Mouse (Mus musculus) bone marrow, adult 2 months (tissue): ENCODE data around the gene Cubn. TPM values are rescaled to one million over a fixed set of nuclear protein-coding genes. Genes with fewer than 3 reads are reported as not detected.

Source experiments
- H3K27ac ChIP-seq: fragments of 200-500 bp; 2 replicates; pipeline ENCODE4 v1.5.1; 2012; ENCODE audit warnings: low read depth, mild to moderate bottlenecking, control low read depth, inconsistent platforms, low read length; ENCODE audit not compliant: control insufficient read depth, poor library complexity, insufficient read depth
- H3K4me1 ChIP-seq: fragments of 200-500 bp; 2 replicates; pipeline ENCODE4 v1.6.1; 2011; ENCODE audit warnings: low read length; ENCODE audit not compliant: control insufficient read depth, insufficient read depth
- H3K4me3 ChIP-seq: fragments of 200-500 bp; replicated peaks from 2 replicates; pipeline ENCODE3; 2011; ENCODE audit warnings: mild to moderate bottlenecking, low read depth, low read length, control low read depth; ENCODE audit not compliant: control insufficient read depth
- CTCF ChIP-seq: fragments of 200-500 bp; IDR thresholded peaks from 2 replicates; pipeline ENCODE4 v1.5.1; 2011; ENCODE audit warnings: low read length, control low read depth; ENCODE audit not compliant: control insufficient read depth, insufficient read depth
- POLR2A ChIP-seq: fragments of 200-500 bp; IDR thresholded peaks from 2 replicates; pipeline ENCODE4 v1.6.1; 2011; ENCODE audit warnings: low read depth, mild to moderate bottlenecking, control low read depth, low read length, borderline replicate concordance; ENCODE audit not compliant: control insufficient read depth
- WGBS: fragments of 180-500 bp; shearing (Covaris S2); methylation state at CpG from one replicate; pipeline ENCODE4 v1.1.7; 2018; 5-methylcytosine and 5-hydroxymethylcytosine counted together
- polyA plus RNA-seq: library from polyadenylated mRNA; stranded (reverse); fragments of >200 nt; gene quantifications from 2 replicates; pipeline ENCODE4 v1.2.4, GENCODE M21; 2011; ENCODE audit warnings: low replicate concordance; ENCODE audit not compliant: missing spikeins, insufficient read depth, insufficient read length

The Cubn gene
- polyA plus RNA-seq, 1 experiment = 0.30 TPM

DNA sequence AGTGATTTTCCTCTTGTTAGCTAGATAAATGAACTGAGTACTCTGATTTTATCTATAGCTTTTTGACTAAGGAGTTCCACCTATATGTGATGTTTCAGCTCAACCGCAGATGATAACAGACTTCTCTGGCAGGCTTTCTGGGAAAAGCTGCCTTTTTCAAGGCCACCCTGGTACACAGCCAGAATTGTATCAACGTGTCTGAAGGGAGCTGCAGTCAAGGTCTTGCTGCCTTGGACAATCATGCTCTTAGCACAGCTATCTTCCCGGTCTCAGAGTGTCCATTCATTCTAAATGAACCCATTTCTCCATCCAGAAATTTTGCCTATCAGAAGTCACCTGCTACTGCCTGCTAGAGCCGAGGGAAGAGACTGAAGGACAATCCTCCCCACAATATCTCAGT lies 35.9 kb upstream of the Cubn start:
- no peak overlapping the region for H3K4me3 ChIP-seq
- no peak overlapping the region for H3K27ac ChIP-seq
- WGBS = 77% methylated on average over 4 of the region's 4 CpGs
- no peaks in the 10 kb centered on the region for H3K4me1 ChIP-seq
- TF ChIP-seq POLR2A (no peak), CTCF (no peak)

DNA sequence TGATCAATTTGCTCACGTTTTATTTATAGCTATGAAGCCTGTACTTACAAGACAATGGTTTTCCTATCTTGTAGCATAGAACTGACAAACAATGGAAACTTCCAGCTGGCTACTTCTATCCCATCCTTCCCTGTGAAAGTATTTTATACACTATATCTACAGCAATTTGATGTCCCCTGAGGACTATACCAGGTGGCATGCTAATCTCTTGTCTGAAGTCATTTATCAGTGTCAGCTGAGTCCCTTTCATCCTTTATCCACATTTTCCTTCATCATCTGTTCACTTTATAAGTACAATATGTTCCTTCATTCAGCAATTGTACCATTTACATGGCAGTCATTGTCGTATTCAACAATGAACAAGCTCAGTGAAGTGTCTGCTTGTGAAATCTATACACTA lies 35.5 kb upstream of the Cubn start:
- Histone ChIP-seq H3K4me1 (no peaks in the 10 kb centered on the region), H3K27ac (no peak overlapping the region), H3K4me3 (no peak overlapping the region)
- TF ChIP-seq POLR2A (no peak), CTCF (no peak)
- WGBS = 69% methylated on average over 2 of the region's 2 CpGs

DNA sequence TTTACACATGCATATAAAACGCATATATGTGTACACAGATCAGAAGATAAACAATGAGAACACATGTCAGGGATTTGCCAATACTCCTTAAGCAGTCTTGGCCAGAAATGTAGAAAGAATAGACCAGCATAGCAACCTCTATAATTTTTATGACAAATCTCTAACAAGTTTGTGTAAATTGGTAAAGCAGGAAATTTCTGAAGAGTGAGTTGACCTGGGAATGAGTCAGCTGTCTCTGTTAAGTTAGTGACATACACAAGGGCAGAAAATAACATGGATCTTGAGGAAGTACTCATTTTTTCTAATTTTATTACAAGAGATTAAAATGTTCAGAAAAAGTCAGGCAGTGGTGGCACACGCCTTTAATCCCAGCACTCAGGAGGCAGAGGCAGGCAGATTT lies 34.6 kb upstream of the Cubn start:
- Histone ChIP-seq H3K27ac (no peak overlapping the region), H3K4me1 (no peaks in the 10 kb centered on the region), H3K4me3 (no peak overlapping the region)
- WGBS = 68% methylated on average over 2 of the region's 2 CpGs
- no peak for TF ChIP-seq CTCF
- TF ChIP-seq POLR2A = no peak

DNA sequence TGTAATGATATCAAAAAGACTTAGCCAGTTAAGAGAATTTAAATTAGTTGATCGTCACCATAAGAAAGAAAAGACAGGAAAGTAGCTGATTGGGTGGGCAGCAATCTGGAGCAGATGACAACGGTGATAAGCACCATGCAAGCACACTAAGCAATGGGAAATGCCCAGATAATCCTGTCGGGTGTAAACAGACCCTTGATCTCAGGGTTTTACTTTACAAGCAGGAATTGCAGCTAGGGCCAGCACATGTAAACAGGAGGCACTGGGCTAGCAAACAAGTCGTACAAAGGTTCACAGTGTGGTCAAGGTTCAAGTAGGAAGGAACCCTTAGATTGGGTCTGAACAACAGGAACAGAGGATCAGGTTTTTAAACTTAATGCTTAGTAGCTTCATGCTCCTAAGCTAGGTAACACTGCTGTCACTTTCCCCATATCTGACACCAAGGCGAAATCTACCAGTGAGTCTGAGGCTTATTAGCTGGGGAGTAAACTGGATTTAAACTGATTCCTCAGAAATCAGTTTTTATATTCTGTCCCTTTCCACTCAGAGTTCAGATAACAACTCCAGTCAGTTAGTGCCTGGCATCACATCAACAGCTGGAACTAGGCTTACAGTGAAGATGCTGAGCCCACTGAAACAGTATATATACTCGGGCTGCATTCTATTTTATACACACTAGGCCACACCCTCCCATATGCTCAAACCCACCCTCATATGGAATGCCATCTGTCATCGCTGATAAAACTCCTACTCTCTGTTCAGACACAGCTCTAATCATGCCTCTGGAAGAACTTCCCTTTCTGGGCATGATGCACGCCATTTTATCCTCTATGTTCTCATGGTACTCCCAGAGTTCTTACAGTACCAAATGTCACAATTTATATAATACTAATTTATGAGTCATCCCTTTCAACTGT lies 32.2 kb upstream of the Cubn start:
- WGBS = 60% methylated on average over 8 of the region's 8 CpGs
- TF ChIP-seq CTCF (no peak), POLR2A (no peak)
- Histone ChIP-seq H3K4me1 (no peaks in the 10 kb centered on the region), H3K27ac (no peak overlapping the region), H3K4me3 (no peak overlapping the region)

DNA sequence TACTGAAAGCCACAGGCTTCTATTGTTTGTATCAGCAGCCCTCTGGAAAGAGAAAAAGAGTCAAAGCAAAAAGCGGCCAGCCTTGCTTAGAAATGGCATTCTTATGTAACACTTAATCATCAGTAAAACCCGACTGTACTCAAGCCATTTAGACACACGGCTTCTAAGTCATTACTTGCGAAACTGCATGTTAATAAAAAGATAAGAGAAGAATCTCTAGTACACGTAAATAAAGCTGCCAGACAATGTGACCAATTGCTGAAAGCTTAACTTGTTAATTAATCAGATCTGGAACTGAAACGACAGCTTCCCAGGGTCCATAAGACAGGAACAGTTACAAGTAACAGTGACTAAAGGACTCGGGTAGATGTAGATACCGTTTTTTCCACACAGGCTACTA lies 30.5 kb upstream of the Cubn start:
- H3K4me3 ChIP-seq = no peak overlapping the region
- no peak overlapping the region for H3K27ac ChIP-seq
- no peaks in the 10 kb centered on the region for H3K4me1 ChIP-seq
- 60% methylated on average over 8 of the region's 8 CpGs for WGBS
- TF ChIP-seq CTCF (no peak), POLR2A (no peak)

DNA sequence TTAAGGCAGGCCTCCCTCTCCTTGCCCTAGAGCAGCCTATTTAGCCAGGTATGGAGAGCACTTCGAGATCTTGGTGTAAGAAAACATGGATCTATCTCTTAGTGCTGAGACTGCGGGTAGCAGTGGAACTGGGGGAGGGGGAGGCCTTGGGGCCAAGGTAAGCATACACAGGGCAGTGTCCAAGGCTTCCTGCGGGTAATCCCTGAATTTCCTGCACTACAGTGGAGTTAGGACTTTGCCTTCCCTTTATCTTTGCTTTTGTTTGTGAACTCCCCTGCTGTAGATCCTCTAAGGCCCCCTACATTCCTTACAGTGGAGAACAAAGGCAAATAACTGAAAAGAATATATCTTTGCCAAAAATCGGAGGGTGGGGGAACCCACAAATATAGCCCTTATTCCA lies 23.3 kb upstream of the Cubn start:
- TF ChIP-seq CTCF = no peak
- TF ChIP-seq POLR2A = no peak
- Histone ChIP-seq H3K27ac (no peak overlapping the region), H3K4me3 (no peak overlapping the region), H3K4me1 (no peaks in the 10 kb centered on the region)
- 86% methylated on average over 4 of the region's 4 CpGs for WGBS

DNA sequence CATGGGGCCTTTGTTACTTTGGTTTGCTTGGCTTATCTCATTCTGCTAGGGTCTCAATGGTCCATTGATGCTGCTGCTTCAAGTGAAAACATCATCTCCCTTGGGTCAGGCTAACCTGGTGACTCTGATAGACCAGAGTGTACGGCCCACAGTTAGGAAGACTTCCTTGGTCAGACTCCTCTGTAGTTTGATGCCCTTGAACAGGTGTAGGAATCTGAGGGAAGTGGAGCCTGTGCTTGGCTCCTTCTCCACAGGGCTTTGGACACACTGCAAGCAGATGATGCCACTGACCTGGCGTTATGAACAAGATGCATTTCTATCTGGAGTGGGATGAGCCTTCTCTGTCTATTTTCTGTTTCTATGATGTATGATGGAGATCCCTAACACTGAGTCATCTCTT lies 11.1 kb upstream of the Cubn start:
- no peak overlapping the region for H3K4me3 ChIP-seq
- TF ChIP-seq CTCF (no peak), POLR2A (no peak)
- 85% methylated on average over 2 of the region's 2 CpGs for whole genome bisulfite sequencing
- H3K4me1 ChIP-seq = no peaks in the 10 kb centered on the region
- H3K27ac ChIP-seq = no peak overlapping the region

DNA sequence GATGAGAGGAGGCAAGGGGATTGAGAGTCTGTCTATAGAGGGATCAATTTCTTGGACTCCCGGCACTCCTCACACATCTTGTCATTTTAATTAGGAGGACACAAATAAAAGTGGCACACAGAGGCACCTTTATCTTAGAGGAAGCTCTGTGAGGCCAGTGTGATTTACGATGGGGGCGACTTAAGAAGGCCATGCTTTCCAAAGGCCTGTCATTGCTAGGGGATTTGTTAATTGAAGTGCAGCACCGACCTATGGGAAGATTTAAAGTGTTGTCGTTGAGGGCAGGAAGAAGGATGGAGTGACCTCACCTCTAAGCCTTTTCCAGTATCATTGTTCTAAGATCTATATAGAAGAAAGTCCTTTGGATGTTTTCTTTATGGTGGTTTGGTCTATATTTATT lies 9.9 kb upstream of the Cubn start:
- Histone ChIP-seq H3K27ac (no peak overlapping the region), H3K4me1 (no peaks in the 10 kb centered on the region), H3K4me3 (no peak overlapping the region)
- WGBS = 58% methylated on average over 5 of the region's 5 CpGs
- TF ChIP-seq POLR2A = no peak
- TF ChIP-seq CTCF = no peak

DNA sequence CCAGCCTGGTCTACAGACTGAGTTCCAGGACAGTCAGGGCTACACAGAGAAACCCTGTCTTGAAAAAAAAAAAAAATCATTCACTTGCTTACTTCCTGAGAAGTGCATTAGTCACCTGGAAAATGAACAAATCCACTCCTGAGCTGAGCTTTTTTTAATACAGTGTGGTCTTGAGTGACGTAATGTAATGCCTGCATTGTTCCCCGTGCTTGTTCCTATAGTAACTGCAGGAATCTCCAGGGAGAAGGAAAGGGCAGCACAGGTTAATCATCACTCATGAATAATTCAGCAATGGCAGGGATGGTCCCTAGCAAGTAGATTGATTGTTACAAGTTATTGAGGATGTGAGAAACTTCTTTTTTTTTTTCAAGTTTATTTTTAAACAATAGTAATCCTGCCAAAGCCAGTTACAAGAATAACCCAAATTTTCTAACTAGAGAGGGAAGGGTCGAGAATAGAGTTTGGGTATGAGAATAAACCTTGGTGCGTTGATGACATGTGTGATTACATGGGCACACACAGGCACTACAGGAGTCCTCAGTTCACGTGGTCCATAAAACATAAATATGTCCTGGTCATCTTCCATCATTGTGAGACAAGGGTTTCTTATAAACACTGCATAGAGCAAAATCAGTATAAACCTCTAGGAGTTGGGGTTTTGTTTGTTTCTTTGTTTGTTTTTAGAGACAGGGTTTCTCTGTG lies 8.8 kb upstream of the Cubn start:
- no peak overlapping the region for H3K27ac ChIP-seq
- TF ChIP-seq CTCF = no peak
- TF ChIP-seq POLR2A = no peak
- 75% methylated on average over 5 of the region's 5 CpGs for WGBS
- no peak overlapping the region for H3K4me3 ChIP-seq
- no peaks in the 10 kb centered on the region for H3K4me1 ChIP-seq
